Mouse (Mus musculus): ENCODE measurements around the gene Ppm1f.
"Not testable (repeated sequence)": the region's sequence is repeated elsewhere in the genome, so short reads cannot be mapped to it uniquely, and the experiment has no call there.

The Ppm1f gene

DNA sequence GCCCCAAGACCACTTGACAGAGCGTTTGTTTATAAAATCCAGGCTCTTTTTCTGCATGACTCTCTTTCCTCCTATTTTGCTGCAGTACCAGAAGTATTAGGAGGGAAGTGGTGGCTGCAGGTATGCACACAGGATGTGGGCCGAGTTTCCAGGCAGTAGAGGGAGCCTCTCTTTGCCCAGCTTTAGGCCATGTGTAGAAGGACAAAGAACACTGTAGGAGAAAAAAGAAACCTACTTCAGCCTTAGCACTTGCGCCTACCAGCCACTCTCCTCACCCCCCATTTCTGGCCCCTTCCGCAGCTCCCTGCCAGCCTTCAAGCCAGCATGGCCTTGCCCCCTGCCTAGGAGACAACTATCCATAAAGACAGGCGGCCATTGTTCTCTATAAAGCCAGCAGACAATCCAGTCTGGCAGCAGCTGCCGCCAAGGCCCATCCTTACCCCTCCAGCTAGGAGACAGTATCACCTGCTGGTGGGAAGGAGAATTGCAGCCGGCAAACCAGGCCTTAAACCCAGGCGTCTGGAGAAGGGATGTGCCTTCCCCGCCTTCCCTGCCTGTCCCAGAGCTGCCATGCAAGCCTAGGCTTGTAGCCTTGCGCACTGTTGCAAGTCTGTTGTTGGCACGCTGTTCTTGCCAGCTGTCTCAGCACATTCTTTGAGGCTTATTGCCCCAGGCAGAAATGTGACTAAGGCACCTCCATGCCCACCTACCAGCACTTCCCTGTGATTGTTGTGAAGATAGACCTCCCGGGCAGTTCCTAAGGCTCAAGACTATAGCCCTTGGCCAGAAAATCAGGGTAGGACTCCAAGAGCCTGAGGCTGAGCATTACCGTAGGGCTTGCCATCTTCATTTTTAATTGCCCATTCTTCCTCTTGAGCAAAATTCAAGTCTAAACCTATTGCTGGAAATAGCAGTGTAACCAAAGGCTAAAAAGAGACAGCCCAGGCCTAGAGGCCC, 15.7 kb downstream of the Ppm1f start:
- DNase-seq: peak; percentile 75 to 86

DNA sequence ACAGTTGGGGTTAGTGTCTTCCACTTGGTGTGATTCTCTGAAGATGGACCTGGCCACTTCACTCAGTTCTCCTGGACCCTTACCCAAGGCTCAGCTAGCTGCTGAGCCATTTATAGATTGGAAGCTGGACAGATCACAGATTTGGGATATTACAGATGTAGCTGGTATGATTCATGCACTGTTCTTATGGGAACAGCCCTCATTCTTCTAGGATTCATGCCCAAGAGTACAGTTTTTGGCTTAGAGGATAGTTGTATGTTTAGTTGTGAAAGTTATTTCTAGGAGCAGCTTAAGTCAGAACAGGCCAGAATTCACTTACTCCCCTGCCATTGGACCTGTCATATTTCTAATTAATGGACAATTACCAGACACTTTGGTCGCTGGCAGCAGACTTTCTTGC, 17.2 kb downstream of the Ppm1f start:
- no peak for DNase-seq

DNA sequence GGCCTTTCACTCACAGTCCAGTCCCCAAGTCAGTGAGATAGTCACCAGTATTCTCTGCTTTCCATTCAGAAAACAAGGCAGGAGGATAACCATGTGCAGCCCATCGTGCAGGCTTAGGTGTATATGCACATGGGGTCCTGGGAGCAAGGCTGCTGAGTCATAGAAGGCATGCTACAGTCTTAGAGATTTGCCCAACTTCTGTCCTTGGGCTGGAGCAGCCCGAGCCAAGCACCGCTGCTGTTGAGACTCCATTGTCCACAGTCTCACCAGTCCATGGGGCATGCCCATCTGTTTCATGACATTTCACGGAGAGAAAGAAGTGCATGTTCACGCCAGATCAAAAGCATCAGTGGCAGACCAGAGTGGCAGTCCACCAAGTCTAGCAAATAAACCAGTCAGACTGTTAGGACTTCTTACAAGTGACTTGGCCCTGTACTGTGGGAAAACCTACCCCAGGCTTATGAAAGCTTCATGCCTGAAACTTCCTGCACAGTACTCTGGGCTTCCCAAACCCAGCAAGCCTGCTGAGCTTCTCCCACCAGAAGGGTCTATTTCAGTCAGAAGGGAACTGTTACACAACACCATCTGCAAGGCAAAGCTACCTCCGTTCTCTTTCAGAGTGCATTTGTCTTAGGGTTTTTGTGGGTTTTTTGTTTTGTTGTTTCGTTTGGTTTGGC, 22.3 kb downstream of the Ppm1f start:
- DNase-seq: no peak

DNA sequence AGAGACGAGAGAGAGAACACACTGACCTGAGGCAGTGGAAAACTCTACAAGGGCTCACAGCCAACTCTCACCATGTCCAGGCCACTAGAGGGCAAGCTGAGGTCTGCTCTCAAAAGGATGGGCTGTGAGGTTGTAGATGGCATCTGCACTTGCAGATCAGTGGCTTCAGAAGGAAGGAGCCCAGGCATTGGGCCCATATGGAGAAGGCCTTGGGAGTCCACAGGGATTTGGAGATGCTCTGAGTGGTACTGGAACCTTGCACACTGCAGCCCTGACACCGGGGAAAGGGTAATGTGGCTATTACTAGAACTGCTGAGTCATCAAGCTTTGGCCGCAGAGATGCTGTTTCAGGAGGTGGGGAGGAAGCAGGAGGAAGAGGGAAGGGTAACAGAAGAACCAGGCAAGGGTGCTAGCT, 24.8 kb downstream of the Ppm1f start:
- peak; percentile 56 to 69 for DNase-seq

DNA sequence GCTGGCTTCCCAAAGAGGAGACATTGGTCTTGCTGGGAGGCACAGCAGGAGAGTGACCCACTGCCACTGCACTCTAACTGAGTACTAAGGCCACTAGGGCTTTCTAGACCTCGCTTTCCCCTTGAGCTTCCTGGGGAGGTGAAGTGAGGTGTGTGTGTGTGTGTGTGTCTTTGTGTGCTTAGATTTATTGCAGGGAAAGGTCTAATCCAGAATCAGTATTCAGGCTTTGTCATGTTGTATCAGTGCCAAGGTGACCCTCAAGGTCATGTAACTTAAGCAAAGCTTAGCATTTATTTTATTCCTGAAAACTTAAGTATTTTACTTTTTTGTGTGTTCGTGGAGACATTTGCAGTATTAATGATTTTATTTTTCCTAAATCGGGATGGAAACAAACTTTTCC, 28.2 kb downstream of the Ppm1f start:
- DNase-seq: no peak

DNA sequence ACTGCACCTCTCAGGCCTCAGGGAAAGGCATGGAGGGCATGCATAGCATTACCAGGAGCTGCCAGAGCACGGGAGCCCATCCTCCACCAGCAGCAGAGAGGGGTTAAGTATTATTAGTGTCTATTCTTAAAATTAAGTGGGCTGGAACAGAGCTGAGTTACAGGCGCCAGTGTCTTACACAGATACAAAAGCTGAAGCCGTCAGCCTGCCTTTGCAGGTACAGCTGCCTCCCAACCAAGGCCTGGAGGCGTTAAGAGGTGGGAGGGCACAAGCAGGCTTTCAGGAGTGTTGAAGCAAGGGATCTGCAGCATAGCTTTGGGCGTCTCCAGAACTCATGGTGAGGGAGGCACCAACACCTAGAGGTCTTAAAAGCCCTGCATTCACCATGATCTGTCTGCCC, 30.3 kb downstream of the Ppm1f start:
- no peak for DNase-seq

DNA sequence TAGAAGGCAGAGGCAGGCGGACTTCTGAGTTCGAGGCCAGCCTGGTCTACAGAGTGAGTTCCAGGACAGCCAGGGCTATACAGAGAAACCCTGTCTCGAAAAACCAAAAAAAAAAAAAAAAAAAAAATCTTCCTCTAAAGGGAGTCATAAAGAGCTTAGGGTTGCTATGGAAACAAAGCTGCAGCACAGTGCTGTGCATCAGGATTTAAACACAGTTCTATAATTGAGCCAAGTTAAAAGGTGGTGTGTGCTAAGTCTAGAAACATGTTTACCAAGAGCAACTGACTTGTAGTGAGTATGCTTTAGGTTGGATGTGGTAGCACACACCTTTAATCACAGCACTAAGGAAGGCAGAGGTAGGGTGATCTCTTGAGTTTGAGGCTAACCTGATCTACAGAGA, 32.6 kb downstream of the Ppm1f start:
- not testable (repeated sequence) for DNase-seq

DNA sequence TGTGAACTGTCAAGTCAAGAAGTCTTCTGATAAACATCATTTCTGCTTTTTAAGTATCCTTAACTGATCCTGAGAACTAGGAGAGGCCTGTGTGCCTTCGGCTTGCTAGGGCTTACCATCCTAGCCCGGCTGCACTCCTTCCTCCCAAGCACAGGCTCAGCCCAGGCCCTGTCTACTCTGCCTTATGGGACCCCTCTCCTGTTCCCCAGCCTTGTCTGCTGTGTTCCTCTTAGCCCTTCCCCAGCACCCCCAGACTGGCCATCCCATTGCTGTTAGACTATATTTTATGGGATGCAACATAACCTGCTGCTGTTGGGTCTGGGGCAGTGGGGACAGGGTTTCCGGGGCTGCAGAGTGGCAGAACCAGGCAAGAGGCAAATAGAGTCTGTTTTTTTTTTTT, 34.1 kb downstream of the Ppm1f start:
- no peak for DNase-seq

DNA sequence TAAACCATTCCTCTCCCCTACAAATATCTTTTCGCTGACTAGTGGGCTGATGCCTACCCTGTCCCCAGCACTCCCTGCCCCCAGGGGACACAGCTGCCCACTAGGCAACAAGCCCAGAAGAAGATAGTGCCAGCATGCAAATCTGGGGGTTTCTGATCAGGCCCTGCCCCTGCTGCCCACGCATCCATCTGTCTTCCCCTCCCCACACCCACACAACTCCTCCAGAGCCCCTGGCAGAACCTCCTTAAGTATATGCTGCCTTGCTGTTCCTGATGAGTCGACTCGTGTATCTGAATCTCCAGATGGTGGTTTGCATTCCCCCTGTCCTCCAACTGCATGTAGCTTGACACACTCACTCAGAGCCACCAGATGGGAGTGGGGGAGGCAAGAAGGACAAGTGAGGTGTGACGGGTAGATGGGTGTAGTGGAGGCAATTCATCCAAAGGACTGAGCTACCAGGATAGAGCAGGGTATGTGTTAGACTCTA, 34.6 kb downstream of the Ppm1f start:
- DNase-seq: no peak

DNA sequence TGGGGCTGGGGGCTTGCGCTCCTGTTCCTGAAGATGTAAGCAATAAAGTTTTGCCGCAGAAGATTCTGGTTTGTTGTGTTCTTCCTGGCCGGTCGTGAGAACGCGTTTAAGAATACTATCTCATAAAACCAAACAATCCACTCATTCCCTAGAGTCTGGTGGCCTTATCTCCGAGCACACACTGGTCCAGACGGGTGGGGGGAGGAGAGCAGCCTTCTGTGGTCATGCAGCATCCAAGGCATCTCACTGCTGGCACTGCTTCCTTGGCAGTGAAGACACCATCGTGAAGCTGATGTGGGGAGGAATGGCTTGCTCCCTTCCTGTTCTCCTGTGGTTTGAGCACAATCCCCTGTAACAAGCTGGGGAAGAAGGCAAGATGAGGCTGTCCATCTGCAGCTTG, 43.3 kb downstream of the Ppm1f start:
- DNase-seq: no peak

DNA sequence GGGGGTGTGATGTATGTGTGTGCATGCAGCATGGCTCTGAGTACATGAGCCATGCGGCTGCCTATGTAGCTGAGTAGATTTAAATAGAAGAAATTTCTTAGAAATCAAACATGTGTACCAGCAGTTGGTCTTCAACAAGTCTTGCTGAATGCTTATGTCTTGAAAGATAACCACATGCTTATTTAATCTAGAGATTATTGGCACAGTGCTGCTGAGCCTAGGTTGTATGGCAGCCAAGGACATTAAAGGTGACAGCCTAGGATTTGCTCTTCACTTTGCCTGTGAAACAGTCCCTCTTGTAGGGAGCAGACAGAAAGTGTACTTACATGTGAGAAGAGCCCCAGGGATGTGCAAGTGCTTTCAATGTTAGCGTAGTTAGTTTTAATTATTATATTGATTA, 44.8 kb downstream of the Ppm1f start:
- DNase-seq: no peak

DNA sequence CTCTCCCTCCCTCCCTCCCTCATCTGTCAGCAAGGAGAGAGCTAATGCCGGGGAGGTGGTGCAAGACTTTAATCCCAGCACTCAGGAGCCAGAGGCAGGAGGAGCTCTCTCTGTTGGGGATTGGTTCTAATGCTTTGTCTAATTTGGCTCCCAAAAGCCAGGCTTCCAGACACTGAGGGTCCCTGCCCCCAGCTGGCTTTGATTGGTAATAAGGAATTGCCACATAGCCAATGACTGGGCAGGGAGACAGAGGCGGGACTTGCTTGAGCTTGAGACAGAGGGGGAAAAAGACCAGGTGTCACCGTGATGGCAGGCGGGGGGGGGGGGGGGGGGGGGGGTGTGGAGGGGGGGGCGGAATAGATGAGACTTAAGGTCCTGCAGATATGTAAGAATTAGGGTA, 62.3 kb downstream of the Ppm1f start:
- no peak for DNase-seq

DNA sequence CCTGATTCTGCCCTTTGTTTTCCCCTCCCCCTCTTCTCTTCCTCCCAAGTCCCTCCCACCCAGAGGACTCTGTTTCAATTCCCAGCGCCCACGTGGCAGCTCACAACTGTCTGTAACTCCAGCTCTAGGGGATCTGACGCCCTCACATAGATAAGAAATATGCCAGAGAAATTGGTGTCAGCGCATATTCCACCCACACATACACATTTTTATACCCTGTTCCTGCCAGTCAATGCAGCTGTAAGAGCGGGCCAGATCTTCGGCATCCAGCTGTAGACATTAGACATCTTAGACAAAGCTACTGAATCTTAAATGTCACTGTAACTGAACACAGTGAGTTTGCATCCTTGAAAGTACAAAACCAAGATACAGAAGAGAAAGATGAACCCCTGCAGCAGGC, 63.6 kb downstream of the Ppm1f start:
- no peak for DNase-seq

DNA sequence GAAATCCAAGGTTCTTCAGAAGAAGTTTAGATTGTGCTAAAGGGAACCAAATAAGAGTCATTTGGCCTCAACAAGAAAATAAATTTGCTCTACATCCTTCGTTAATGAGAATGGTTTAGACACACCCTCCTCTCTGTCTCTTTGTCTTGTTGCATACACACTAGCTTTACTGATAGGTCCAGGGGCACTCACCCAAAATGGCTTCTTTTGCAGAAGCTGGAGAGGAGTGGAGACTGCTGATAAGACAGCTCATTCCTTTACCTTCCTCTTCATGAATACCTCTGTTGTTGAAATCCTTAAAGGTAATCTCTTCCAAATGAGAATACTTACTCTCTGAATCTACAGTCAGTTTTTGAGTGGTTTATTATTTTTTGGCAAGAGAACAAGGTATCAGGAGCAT, 68.9 kb downstream of the Ppm1f start:
- no peak for DNase-seq

DNA sequence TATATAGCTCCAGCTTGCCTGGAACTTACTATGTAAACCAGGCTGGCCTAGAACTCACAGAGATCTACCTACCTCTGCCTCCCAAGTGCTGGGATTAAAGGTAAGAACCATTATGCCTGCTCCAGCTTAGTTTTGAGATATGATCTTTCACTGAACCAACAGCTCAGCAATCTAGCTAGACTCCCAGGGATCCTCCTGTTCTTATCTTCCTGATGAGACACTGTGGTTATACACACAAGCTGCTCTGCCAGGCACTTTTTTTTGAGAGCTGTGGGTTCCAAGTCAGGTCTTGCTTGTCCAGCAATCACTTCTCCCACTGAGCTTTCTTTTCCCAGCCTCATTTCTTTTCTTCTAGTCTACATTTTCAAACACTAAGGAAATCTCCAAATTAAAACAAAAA, 70.0 kb downstream of the Ppm1f start:
- no peak for DNase-seq

Data from kidney, postnatal 36 days (tissue).